ENCODE assay signal across 8 mouse cellular contexts in genomic region chr1:166045060-166045893, GRCm38 (mm10). TPM values are rescaled to one million over a fixed set of nuclear protein-coding genes. Genes with fewer than 3 reads are reported as not detected.
DNase-seq lines count a peak whose midpoint lies in the region; ATAC-seq lines count a peak whose summit lies in the region.

No protein-coding gene starts in this region.

- H3K4me3 ChIP-seq in forebrain, embryonic 12.5 days (replicated peaks): no peak overlapping the region
- H3K4me3 ChIP-seq in forebrain, embryonic 16.5 days (replicated peaks; ENCODE audit: low read length): no peak overlapping the region
- H3K4me3 ChIP-seq in midbrain, embryonic 13.5 days (replicated peaks): no peak overlapping the region

- peak; percentile 87 for DNase-seq in Muller cell, postnatal 12 days (ENCODE audit: inconsistent ontology term)
- peak; percentile 27 for DNase-seq in heart, postnatal 4 days
- DNase-seq in urinary bladder, adult 2 months (ENCODE audit: low spot score): no peak
- no peak for DNase-seq in layer of hippocampus, adult 9-11 months
- DNase-seq in adrenal gland, postnatal 25 days: no peak

- 9% methylated on average over 14 of the region's 14 CpGs for WGBS in forebrain, embryonic 12.5 days
- 20% methylated on average over 14 of the region's 14 CpGs for WGBS in forebrain, embryonic 16.5 days
- 11% methylated on average over 14 of the region's 14 CpGs for WGBS in midbrain, embryonic 13.5 days

- ATAC-seq in forebrain, embryonic 12.5 days (ENCODE audit: low FRiP score): peak; percentile 44; the same call in 1 of the 2 replicates
- ATAC-seq in forebrain, embryonic 16.5 days: no peak
- ATAC-seq in midbrain, embryonic 13.5 days: no peak

- H3K9me3 ChIP-seq in forebrain, embryonic 12.5 days: no peaks in the 10 kb centered on the region
- H3K9me3 ChIP-seq in forebrain, embryonic 16.5 days (ENCODE audit: control insufficient read depth, low read length): no peaks in the 10 kb centered on the region
- no peaks in the 10 kb centered on the region for H3K9me3 ChIP-seq in midbrain, embryonic 13.5 days

- H3K36me3 ChIP-seq in forebrain, embryonic 12.5 days (replicated peaks): no peaks in the 10 kb centered on the region
- H3K36me3 ChIP-seq in forebrain, embryonic 16.5 days (ENCODE audit: control insufficient read depth, insufficient read depth): no peaks in the 10 kb centered on the region
- no peaks in the 10 kb centered on the region for H3K36me3 ChIP-seq in midbrain, embryonic 13.5 days

- peaks cover 61% of the 10 kb centered on the region for H3K4me1 ChIP-seq in forebrain, embryonic 12.5 days
- H3K4me1 ChIP-seq in forebrain, embryonic 16.5 days (replicated peaks; ENCODE audit: control insufficient read depth, insufficient read depth, low read length): peaks cover 27% of the 10 kb centered on the region
- peaks cover 54% of the 10 kb centered on the region for H3K4me1 ChIP-seq in midbrain, embryonic 13.5 days (replicated peaks)

- H3K27ac ChIP-seq in forebrain, embryonic 12.5 days: peak overlapping the region; percentile 70
- H3K27ac ChIP-seq in forebrain, embryonic 16.5 days (ENCODE audit: low read length): no peak overlapping the region
- H3K27ac ChIP-seq in midbrain, embryonic 13.5 days: no peak overlapping the region

- no peak overlapping the region for H3K9ac ChIP-seq in forebrain, embryonic 12.5 days
- no peak overlapping the region for H3K9ac ChIP-seq in forebrain, embryonic 16.5 days (replicated peaks; ENCODE audit: low read depth, low read length)
- H3K9ac ChIP-seq in midbrain, embryonic 13.5 days (replicated peaks): peak overlapping the region; percentile 11; the same call in 1 of the 2 replicates

- peak overlapping the region; percentile 33 for H3K4me2 ChIP-seq in forebrain, embryonic 12.5 days
- H3K4me2 ChIP-seq in forebrain, embryonic 16.5 days (ENCODE audit: low read length): no peak overlapping the region
- H3K4me2 ChIP-seq in midbrain, embryonic 13.5 days (replicated peaks): peak overlapping the region; percentile 32; the same call in 1 of the 2 replicates

- H3K27me3 ChIP-seq in forebrain, embryonic 12.5 days: peaks cover 29% of the 10 kb centered on the region
- H3K27me3 ChIP-seq in forebrain, embryonic 16.5 days (replicated peaks; ENCODE audit: control insufficient read depth, insufficient read depth, low read length): peaks cover 7% of the 10 kb centered on the region; the same call in 1 of the 2 replicates
- peaks cover 15% of the 10 kb centered on the region for H3K27me3 ChIP-seq in midbrain, embryonic 13.5 days

RNA-seq across cellular contexts. Expression of gene Pou2f1, which starts 42.8 kb away (rescaled TPM):
- polyA plus RNA-seq in forebrain, embryonic 12.5 days (2016; fragmentation: Nextera tagmentation; extraction: Ambion mirVana): 27.8 and 29.6 TPM in 2 replicates
- 22.7 and 22.9 TPM in 2 replicates for polyA plus RNA-seq in forebrain, embryonic 16.5 days (2015; fragmentation: Nextera tagmentation; extraction: Ambion mirVana)
- 10 to 100 TPM; 15.0 to 18.4 TPM for total RNA-seq in heart, postnatal 4 days (2021)
- 26.0 and 27.7 TPM in 2 replicates for polyA plus RNA-seq in midbrain, embryonic 13.5 days (2015; fragmentation: Nextera tagmentation; extraction: Ambion mirVana)
- 3.0 and 4.7 TPM in 2 replicates for polyA plus RNA-seq in urinary bladder, adult 2 months (2012; rRNA removed)
- 17.3 and 19.2 TPM in 2 replicates for total RNA-seq in adrenal gland, postnatal 25 days (2021)

Comparison
In these comparisons a context has a peak if more than half of its experiments do, and no peak if none do; other contexts are left out.
1. DNase-seq: peak in Muller cell, postnatal 12 days (single experiment) and heart, postnatal 4 days (single experiment); none in urinary bladder, adult 2 months (single experiment), layer of hippocampus, adult 9-11 months (single experiment) and adrenal gland, postnatal 25 days (single experiment).